Mouse (Mus musculus): ENCODE measurements around the gene Esrrg.

The Esrrg gene

GRCm38 (mm10) chr1:187710434-187710948 lies 101.9 kb downstream of the Esrrg start:
- no peak for DNase-seq

GRCm38 (mm10) chr1:187721035-187721434 lies 112.4 kb downstream of the Esrrg start:
- no peak for DNase-seq

- no peak for DNase-seq
These were observed 113.4 kb downstream of the Esrrg start for GRCm38 (mm10) chr1:187722016-187722415.

GRCm38 (mm10) chr1:187724651-187725050 lies 116.1 kb downstream of the Esrrg start:
- DNase-seq, result no peak

- DNase-seq, result no peak
These were observed 116.8 kb downstream of the Esrrg start for GRCm38 (mm10) chr1:187725351-187725750.

- no peak for DNase-seq
These were observed 122.6 kb downstream of the Esrrg start for GRCm38 (mm10) chr1:187731171-187731570.

GRCm38 (mm10) chr1:187736507-187736906 lies 127.9 kb downstream of the Esrrg start:
- no peak for DNase-seq

- no peak for DNase-seq
These were observed 128.7 kb downstream of the Esrrg start for GRCm38 (mm10) chr1:187737296-187737695.

GRCm38 (mm10) chr1:187740531-187740930 lies 131.9 kb downstream of the Esrrg start:
- no peak for DNase-seq

- no peak for DNase-seq
These were observed 132.7 kb downstream of the Esrrg start for GRCm38 (mm10) chr1:187741306-187741705.

- no peak for DNase-seq
These were observed 133.5 kb downstream of the Esrrg start for GRCm38 (mm10) chr1:187742071-187742470.

GRCm38 (mm10) chr1:187749294-187749693 lies 140.7 kb downstream of the Esrrg start:
- no peak for DNase-seq

GRCm38 (mm10) chr1:187749931-187750330 lies 141.3 kb downstream of the Esrrg start:
- no peak for DNase-seq

GRCm38 (mm10) chr1:187755528-187755927 lies 146.9 kb downstream of the Esrrg start:
- no peak for DNase-seq

GRCm38 (mm10) chr1:187757981-187758380 lies 149.4 kb downstream of the Esrrg start:
- DNase-seq, result no peak

GRCm38 (mm10) chr1:187758546-187758945 lies 150.0 kb downstream of the Esrrg start:
- DNase-seq, result no peak

GRCm38 (mm10) chr1:187759536-187759935 lies 150.9 kb downstream of the Esrrg start:
- DNase-seq, result no peak

- no peak for DNase-seq
These were observed 154.3 kb downstream of the Esrrg start for GRCm38 (mm10) chr1:187762641-187763450.

GRCm38 (mm10) chr1:187763451-187763755 lies 154.8 kb downstream of the Esrrg start:
- DNase-seq, result no peak

- no peak for DNase-seq
These were observed 155.2 kb downstream of the Esrrg start for GRCm38 (mm10) chr1:187763821-187764220.

- no peak for DNase-seq
These were observed 157.0 kb downstream of the Esrrg start for GRCm38 (mm10) chr1:187765577-187765976.

- DNase-seq, result no peak
These were observed 158.8 kb downstream of the Esrrg start for GRCm38 (mm10) chr1:187767355-187767754.

GRCm38 (mm10) chr1:187770234-187770633 lies 161.6 kb downstream of the Esrrg start:
- no peak for DNase-seq

GRCm38 (mm10) chr1:187771067-187771466 lies 162.5 kb downstream of the Esrrg start:
- no peak for DNase-seq

Measured in lung, postnatal 10 days (tissue).